Mouse (Mus musculus): ENCODE data around the gene Car9.

The Car9 gene

GRCm38 (mm10) chr4:43493846-43494240 is 12.9 kb upstream of the Car9 start:
- DNase-seq (ENCODE audit: low spot score): no peak

GRCm38 (mm10) chr4:43496587-43496986 is 10.2 kb upstream of the Car9 start:
- no peak for DNase-seq (ENCODE audit: low spot score)

DNA sequence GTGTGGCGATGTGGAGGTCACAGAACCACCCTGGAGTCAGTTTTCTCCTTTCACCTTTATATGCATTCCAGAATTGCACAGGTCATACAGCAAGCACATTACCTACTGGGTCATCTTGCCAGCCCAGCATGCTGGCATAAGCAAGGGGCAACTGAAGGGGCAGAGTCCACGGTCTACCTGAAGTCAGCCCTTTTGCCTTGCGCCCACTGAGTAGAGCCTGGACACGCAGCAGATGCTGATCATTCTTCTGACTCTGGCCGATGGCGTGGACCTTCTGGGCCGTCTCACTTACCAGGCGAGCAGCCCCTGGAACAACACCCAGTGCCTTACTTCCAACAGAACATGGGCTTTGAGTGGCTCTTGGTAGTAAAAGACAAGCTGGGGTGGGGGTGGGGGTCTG is 9.4 kb upstream of the Car9 start:
- no peak for DNase-seq (ENCODE audit: low spot score)

DNA sequence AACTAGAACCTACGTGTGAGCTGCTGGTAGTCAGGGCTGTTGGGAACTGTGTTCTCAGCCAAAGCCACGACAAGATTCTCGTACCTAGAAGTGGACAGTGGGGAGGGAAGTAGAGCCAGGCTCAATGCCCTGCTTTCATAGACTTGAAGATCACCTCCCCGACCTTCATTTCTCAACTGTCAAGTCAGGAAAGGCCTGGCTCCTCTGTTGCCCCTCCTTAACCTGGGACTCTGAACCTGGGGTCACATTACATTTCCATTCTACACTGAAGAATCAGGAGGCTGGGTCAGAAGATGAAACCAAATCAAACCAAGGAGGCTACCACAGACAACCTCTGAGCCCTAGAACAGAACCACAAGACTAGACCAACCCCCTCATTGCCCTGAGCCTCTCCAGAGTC is 8.8 kb upstream of the Car9 start:
- no peak for DNase-seq (ENCODE audit: low spot score)

- DNase-seq (ENCODE audit: low spot score): no peak
Measured at GRCm38 (mm10) chr4:43498983-43499382, 7.8 kb upstream of the Car9 start.

DNA sequence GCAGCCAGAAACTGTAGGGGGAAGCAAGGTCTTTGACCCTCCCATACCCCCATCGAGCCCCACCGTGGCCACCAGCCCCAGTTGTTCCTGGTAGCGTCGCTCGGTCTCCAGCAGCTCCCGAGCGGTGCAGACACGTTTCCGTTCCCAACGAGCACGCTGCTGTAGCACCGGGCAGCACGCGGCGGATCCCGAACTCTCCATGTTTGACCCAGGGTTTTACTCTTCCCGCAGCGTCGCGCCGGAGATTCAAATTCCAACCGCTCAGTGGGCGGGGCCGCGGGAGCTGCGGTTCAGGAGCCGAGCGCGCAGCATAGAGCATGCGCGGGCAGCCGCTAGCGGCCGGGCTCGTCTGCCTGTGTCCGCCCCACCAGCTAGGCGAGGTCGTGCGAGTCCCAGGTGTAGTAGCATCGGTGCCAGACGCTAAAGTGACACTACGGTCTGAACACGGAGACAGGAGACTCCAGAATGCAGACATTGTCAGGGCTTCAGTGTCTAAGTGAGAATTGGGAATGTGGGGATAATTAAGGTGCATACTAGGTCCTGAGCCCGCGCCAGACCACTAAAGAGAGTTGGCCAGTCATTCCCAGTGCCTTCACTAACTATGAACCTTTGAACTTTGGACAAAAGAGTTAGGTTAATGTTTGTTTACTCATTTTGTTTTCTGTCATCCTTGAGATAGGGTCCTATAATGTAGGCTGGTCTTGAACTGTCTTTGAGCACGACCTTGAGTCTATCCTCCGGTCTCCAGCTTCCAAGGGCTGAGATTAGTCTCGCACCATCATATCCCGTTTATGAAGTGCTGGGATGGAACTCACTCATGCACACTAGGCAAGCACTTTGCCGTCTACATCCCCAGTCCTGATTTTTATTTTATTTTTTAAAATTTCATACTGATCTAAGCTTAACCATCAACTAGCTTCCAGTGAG is 7.1 kb upstream of the Car9 start, which contains the start of gene Arhgef39:
Gene Arhgef39 (minus strand): TSS at position 289 of the 927 bp plus-strand sequence.
- DNase-seq (ENCODE audit: low spot score): peak; percentile 91

- DNase-seq (ENCODE audit: low spot score): no peak
Measured at GRCm38 (mm10) chr4:43503041-43503440, 3.7 kb upstream of the Car9 start.

- DNase-seq (ENCODE audit: low spot score): no peak
Measured at GRCm38 (mm10) chr4:43503506-43503905, 3.3 kb upstream of the Car9 start.

GRCm38 (mm10) chr4:43504269-43504668 is 2.5 kb upstream of the Car9 start:
- no peak for DNase-seq (ENCODE audit: low spot score)

DNA sequence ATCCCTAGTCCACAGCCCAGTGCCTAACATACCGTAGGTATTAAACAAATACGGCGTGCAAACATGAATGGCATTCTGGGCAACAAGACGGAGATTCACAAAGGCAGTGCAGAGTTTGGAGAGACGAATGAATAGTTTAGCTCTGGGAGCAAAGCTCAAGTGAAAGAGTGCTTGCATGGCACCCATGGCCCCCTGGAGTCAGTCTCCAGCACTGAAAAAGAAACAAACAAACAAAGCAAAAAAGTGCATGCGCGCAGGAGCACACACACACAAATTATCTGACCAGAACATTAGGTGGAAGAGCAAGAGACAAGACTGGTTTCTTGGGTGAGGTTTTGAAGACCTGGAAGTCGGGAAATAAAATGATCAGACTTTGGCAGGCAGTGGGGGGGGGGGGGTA is 692 bp upstream of the Car9 start:
- DNase-seq (ENCODE audit: low spot score): no peak

GRCm38 (mm10) chr4:43507938-43508665 is 1.3 kb downstream of the Car9 start:
- DNase-seq (ENCODE audit: low spot score): no peak

DNA sequence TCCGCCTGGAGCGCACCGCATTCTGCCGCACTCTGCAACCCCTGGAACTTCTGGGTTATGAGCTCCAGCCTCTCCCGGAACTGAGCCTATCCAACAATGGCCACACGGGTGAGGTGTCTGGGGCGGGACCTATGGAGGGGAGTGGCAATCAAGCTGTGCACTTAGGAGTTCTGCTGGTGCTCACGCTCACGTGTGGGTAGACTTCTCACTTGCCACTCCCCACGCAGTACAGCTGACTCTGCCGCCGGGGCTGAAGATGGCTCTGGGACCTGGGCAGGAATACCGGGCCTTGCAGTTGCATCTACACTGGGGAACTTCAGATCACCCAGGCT is 1.9 kb downstream of the Car9 start:
- no peak for DNase-seq (ENCODE audit: low spot score)

- DNase-seq (ENCODE audit: low spot score): no peak
Measured at GRCm38 (mm10) chr4:43509109-43509508, 2.3 kb downstream of the Car9 start.

- no peak for DNase-seq (ENCODE audit: low spot score)
Measured at GRCm38 (mm10) chr4:43511675-43512454, 5.1 kb downstream of the Car9 start.

- DNase-seq (ENCODE audit: low spot score): no peak
Measured at GRCm38 (mm10) chr4:43512653-43513052, 5.9 kb downstream of the Car9 start.

DNA sequence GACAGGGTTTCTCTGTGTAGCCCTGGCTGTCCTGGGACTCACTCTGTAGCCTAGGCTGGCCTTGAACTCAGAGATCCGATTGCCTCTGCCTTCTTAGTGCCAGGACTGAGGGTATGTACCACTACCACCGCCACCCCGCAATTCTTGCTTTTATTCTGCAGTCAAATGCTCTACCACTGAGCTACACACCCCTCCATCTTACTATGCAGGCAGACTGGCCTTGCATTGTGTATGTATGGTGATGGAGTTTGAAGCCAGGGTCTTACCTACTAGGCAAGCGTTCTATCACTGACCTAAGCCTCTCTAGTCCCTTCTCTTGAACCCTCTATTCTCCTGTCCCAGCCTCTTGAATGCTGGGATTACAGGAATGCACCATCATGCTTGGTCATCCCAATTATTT is 6.5 kb downstream of the Car9 start:
- DNase-seq (ENCODE audit: low spot score): no peak

GRCm38 (mm10) chr4:43513791-43514190 is 7.0 kb downstream of the Car9 start:
- no peak for DNase-seq (ENCODE audit: low spot score)

- DNase-seq (ENCODE audit: low spot score): no peak
Measured at GRCm38 (mm10) chr4:43515764-43516708, 9.3 kb downstream of the Car9 start.

GRCm38 (mm10) chr4:43519551-43519950 is 12.8 kb downstream of the Car9 start:
- DNase-seq (ENCODE audit: low spot score): no peak

- peak; percentile 95 for DNase-seq (ENCODE audit: low spot score)
Measured at GRCm38 (mm10) chr4:43519956-43520355, 13.2 kb downstream of the Car9 start.

DNA sequence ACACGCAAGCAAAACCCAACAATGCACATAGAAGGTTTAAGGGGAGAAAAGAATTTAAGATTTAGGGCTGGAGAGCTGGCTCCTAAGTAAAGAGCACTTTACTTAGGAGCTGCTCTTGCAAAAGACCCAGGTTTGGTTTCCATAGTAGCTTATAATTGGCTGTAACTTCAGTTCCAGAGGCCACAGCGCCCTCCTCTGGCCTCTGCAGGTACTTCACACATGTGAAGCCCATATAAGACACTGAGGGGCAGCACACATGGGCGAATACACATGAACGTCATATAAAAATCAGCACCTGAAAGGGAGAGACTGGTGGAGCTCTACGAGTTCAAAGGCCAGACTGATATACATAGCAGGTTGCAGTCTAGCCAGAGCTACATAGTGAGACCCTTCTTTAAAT is 21.1 kb downstream of the Car9 start:
- no peak for DNase-seq (ENCODE audit: low spot score)
